Mouse (Mus musculus) liver, postnatal 0 days (tissue): ENCODE data around the gene Arhgap15.

Experiments
- CTCF ChIP-seq: sonication (generic); IDR thresholded peaks from 2 replicates; pipeline ENCODE4 v1.5.1; 2016; ENCODE audit warnings: antibody characterized with exemption, low read depth
- EP300 ChIP-seq: IDR thresholded peaks from 2 replicates; pipeline ENCODE4 v1.6.1; 2016; ENCODE audit warnings: antibody characterized with exemption, low read depth, mild to moderate bottlenecking

- no peak for TF ChIP-seq CTCF
- no peak for TF ChIP-seq EP300
Observed at GRCm38 (mm10) chr2:44029035-44029715, 280.6 kb downstream of the Arhgap15 start.
